Comparison of ENCODE assay signal across 8 mouse cellular contexts in the genomic region with DNA sequence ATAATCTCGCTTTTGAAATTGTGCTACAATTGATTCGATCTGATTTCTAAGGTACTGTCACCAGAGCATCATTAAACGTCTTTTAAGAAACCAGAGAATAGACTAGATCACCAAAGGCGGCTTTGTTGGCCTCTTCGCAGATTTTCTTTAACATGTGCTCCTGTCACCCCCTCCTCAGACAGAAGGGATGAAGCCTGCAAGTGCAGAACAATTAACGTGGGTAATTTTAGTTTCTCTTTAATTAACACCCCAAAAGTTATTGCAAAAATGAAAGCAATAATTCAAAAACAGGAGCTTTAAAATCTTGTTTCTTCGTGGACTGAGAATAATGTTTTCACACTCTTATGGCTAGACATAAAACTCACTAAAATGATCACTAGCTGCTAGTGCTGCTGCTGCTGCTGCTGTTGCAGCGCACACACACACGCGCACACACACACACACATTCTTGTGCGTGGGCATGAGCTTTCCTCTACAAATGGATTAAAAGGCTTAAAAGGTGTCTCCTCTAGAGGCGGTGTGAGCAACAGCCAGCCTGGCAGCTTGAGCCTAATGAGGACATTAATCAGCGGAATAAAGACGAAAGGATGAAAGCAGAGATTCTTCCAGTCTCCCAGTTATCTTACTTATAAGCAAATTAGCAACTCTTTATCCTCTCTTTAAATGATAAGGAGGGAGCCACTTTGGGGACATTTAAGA.
A peak's percentile ranks its signal among the peaks of the same experiment; 100 is the strongest.
DNase-seq lines count a peak whose midpoint lies in the region; ATAC-seq lines count a peak whose summit lies in the region.
"Had no signal": no experiment of that assay in that cellular context is flagged by ENCODE, and none has a peak within 500 bp of the region (broad histone marks: within the 10 kb centered on the region; RNA-seq: fewer than 3 reads in every experiment).

No protein-coding gene starts in this region.

- 8% methylated on average over 14 of the region's 14 CpGs for WGBS in forebrain, embryonic 12.5 days

- H3K36me3 ChIP-seq in forebrain, embryonic 12.5 days (replicated peaks): no peaks in the 10 kb centered on the region
- H3K36me3 ChIP-seq: liver, embryonic 13.5 days had no signal

- H3K9me3 ChIP-seq in forebrain, embryonic 12.5 days: no peaks in the 10 kb centered on the region
- H3K9me3 ChIP-seq: liver, embryonic 13.5 days had no signal

- DNase-seq in layer of hippocampus, adult 18-20 months (ENCODE audit: low spot score in 2 of 2): peak; percentile 12 to 51
- no peak for DNase-seq in layer of hippocampus, postnatal 36 days
- DNase-seq in left cerebral cortex, adult 9 months (ENCODE audit: low spot score in 2 of 2): peak; percentile 27 to 37
- peak; percentile 38 for DNase-seq in right cerebral cortex, postnatal 14 days
- no peak for DNase-seq in adrenal gland, adult 8-10 months
- no peak for DNase-seq in lung, postnatal 36 days
- DNase-seq: liver, embryonic 13.5 days had no signal

- H3K4me2 ChIP-seq in forebrain, embryonic 12.5 days: peak overlapping the region; percentile 41
- H3K4me2 ChIP-seq: liver, embryonic 13.5 days had no signal

- H3K4me1 ChIP-seq in forebrain, embryonic 12.5 days: peaks cover 27% of the 10 kb centered on the region
- H3K4me1 ChIP-seq: liver, embryonic 13.5 days had no signal

- H3K4me3 ChIP-seq in forebrain, embryonic 12.5 days (replicated peaks): peak overlapping the region; percentile 11; the same call in 1 of the 2 replicates
- H3K4me3 ChIP-seq: liver, embryonic 13.5 days had no signal

- peak; percentile 85 for ATAC-seq in forebrain, embryonic 12.5 days (ENCODE audit: low FRiP score)

- H3K9ac ChIP-seq in forebrain, embryonic 12.5 days: no peak overlapping the region
- H3K9ac ChIP-seq: liver, embryonic 13.5 days had no signal

- H3K27ac ChIP-seq in forebrain, embryonic 12.5 days: 0 out of 2 replicates have a peak overlapping the region, but pooled peaks have one; percentile 9
- H3K27ac ChIP-seq: liver, embryonic 13.5 days had no signal

- peaks cover 63% of the 10 kb centered on the region for H3K27me3 ChIP-seq in forebrain, embryonic 12.5 days
- H3K27me3 ChIP-seq: liver, embryonic 13.5 days had no signal

Comparison
In these comparisons a context has a peak if more than half of its experiments do, and no peak if none do; other contexts are left out.
1. DNase-seq: peak in layer of hippocampus, adult 18-20 months (2 of 2), left cerebral cortex, adult 9 months (2 of 2) and right cerebral cortex, postnatal 14 days (single experiment); none in layer of hippocampus, postnatal 36 days (0 of 2), adrenal gland, adult 8-10 months (single experiment) and lung, postnatal 36 days (single experiment).